Mouse (Mus musculus) intestine, postnatal 0 days (tissue): ENCODE data around the gene Wdr90. TPM values are rescaled to one million over a fixed set of nuclear protein-coding genes. Genes with fewer than 3 reads are reported as not detected.
A peak's percentile ranks its signal among the peaks of the same experiment; 100 is the strongest.

Source experiments
- ATAC-seq: fragments of 200-750 bp; cut with Nextera tagmentation; 2 replicates; pipeline ENCODE4 v1.8.0; 2017; ENCODE audit warnings: mild to moderate bottlenecking, moderate TSS enrichment, moderate library complexity
- H3K27ac ChIP-seq: fragments of 300-500 bp; sonication (generic); 2 replicates; pipeline ENCODE4 v1.5.1; 2014; ENCODE audit warnings: mild to moderate bottlenecking, low read depth, low read length, moderate library complexity
- H3K27me3 ChIP-seq: fragments of 300-500 bp; sonication (generic); replicated peaks from 2 replicates; pipeline ENCODE4 v1.6.1; 2014; ENCODE audit warnings: low read length, mixed read lengths; ENCODE audit not compliant: control insufficient read depth, insufficient read depth
- H3K36me3 ChIP-seq: fragments of 300-500 bp; sonication (generic); 2 replicates; pipeline ENCODE4 v1.6.1; 2014; ENCODE audit warnings: mild to moderate bottlenecking, moderate library complexity; ENCODE audit not compliant: control insufficient read depth, insufficient read depth
- H3K4me1 ChIP-seq: fragments of 300-500 bp; sonication (generic); replicated peaks from 2 replicates; pipeline ENCODE4 v1.6.1; 2014; ENCODE audit warnings: antibody characterized with exemption, low read length, mixed read lengths; ENCODE audit not compliant: control insufficient read depth, insufficient read depth
- H3K4me2 ChIP-seq: fragments of 300-500 bp; sonication (generic); replicated peaks from 2 replicates; pipeline ENCODE4 v1.6.1; 2014; ENCODE audit warnings: low read depth, mild to moderate bottlenecking, moderate library complexity
- H3K4me3 ChIP-seq: fragments of 300-500 bp; sonication (generic); 2 replicates; pipeline ENCODE4 v1.5.1; 2014; ENCODE audit warnings: low read depth, low read length
- H3K9ac ChIP-seq: fragments of 300-500 bp; sonication (generic); 2 replicates; pipeline ENCODE4 v1.6.1; 2014; ENCODE audit warnings: mild to moderate bottlenecking, low read depth, low read length
- H3K9me3 ChIP-seq: fragments of 300-500 bp; sonication (generic); 2 replicates; pipeline ENCODE4 v1.6.1; 2016; ENCODE audit warnings: mixed run types; ENCODE audit not compliant: control insufficient read depth
- CTCF ChIP-seq: sonication (generic); IDR thresholded peaks from 2 replicates; pipeline ENCODE4 v1.5.1; 2016; ENCODE audit warnings: low read depth, mild to moderate bottlenecking, control low read depth, antibody characterized with exemption, moderate library complexity
- WGBS: fragments of 180-500 bp; shearing (Covaris S2); extraction: QIAGEN DNeasy Blood & Tissue Kit; methylation state at CpG from one replicate; pipeline ENCODE4 v1.1.7; 2014; 5-methylcytosine and 5-hydroxymethylcytosine counted together
- polyA plus RNA-seq: library from polyadenylated mRNA; unstranded; fragments of >200 nt; fragmentation: Nextera tagmentation; extraction: Ambion mirVana; gene quantifications from 2 replicates; pipeline ENCODE4 v1.2.1, GENCODE M21; 2015

Gene Wdr90
- polyA plus RNA-seq, 1 experiment from 2014 or later = 2.5 TPM

DNA sequence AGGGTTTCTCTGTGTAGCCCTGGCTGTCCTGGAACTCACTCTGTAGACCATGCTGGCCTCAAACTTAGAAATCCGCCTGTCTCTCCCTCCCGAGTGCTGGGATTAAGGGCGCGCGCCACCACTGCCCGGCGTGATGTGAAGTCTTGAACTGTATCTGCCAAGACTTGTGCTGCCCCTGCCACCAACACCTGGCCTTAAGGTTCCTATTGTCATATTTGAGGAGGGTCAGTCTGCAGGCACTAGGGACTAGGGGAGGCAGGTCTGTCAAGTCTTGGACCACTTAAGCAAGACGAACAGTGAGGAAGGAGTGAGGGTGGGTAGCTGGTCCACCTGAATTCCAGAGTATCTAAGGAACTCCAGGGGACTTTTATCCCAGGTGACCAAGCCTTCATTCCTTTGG is 8.2 kb upstream of the Wdr90 start:
- Histone ChIP-seq H3K27ac (no peak overlapping the region), H3K27me3 (no peaks in the 10 kb centered on the region), H3K9me3 (no peaks in the 10 kb centered on the region), H3K36me3 (no peaks in the 10 kb centered on the region), H3K9ac (no peak overlapping the region), H3K4me3 (no peak overlapping the region), H3K4me1 (0 out of 2 replicates have a peak, but pooled peaks cover 4% of the 10 kb centered on the region), H3K4me2 (no peak overlapping the region)
- ATAC-seq = no peak
- 84% methylated on average over 8 of the region's 8 CpGs for WGBS
- TF ChIP-seq CTCF = no peak

DNA sequence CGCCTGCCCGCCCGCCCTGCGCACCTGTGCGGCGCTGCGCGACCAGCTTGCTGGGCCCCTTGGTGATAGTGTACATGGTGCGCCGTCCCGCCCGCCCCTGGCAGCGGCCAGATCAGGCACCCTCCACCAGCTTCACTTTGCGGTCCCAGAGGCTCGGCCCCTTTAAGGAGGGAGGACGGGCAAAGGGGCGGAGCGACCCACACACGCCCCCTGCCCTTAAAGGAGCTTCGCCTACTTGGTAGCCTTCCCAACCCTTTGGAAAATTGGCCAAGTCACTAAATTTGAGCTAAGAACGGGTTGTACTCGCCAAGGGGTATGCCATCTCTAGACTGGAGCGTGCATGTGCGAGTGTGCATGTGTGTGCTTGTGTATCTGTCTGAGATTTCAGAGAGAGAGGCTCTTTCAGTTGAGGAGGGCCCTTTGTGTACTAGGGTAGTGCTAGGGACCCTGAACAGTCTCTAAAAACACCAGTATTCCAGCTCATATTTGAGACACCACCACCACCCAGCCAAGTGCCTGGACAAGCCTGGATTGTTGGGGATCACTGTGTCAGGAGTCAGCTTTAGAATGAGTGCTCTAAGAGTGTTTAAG is 7.4 kb upstream of the Wdr90 start, which contains the start of gene Mcrip2:
Gene Mcrip2, minus strand, starts transcription at position 164 of the 591 bp plus-strand sequence.
- peak; percentile 60 for ATAC-seq
- peak within 1 kb of the TSS; percentile 70 for H3K4me3 ChIP-seq
- peak; percentile 45; the same call in 1 of the 2 replicates for TF ChIP-seq CTCF
- H3K36me3 ChIP-seq = no peaks in the 10 kb centered on the region
- no peaks in the 10 kb centered on the region for H3K9me3 ChIP-seq
- under 1% methylated on average over 21 of the region's 24 CpGs for WGBS
- peak within 1 kb of the TSS; percentile 97 for H3K4me2 ChIP-seq
- H3K27me3 ChIP-seq = no peaks in the 10 kb centered on the region
- H3K9ac ChIP-seq = peak within 1 kb of the TSS; percentile 66
- H3K4me1 ChIP-seq = 0 out of 2 replicates have a peak, but pooled peaks cover 4% of the 10 kb centered on the region
- H3K27ac ChIP-seq = peak within 1 kb of the TSS; percentile 81

DNA sequence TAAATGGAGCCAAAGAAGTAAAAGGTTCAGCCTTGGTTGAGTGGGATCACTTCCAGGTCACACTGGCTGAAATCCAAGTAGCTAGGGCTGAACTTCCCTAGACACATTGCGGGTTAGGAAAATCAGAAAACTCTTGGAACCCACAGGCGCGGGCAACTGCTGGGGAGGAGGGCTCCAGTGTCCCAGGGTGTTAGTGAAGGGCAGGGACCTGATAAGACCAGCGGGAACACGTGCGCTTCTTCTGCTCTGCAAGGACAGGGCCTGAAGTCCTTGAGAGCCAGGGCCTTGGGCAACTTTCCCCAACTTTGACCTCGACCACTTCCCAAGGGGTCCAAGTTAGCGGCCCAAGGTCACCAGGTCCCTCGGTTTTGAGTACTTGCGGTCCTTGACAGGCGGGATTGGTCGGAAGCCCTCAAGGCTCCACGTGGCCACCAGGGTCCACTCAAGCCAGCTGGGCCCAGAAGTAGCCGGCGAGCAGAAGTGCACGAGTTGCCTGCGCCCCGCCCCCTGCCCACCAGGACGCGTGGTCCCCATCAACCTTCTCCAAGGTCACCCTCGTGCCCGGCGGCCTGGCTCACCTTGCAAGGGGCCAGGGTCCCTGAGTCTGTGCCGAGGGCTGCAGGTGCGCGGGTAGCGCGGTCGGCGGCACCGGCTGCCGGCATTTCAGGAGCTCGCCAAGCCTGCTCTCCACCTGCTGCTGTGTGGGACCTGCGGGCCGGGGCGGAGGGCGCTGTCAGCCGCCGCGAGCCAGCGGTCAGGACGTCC is 6.7 kb upstream of the Wdr90 start:
- no peaks in the 10 kb centered on the region for H3K36me3 ChIP-seq
- H3K27me3 ChIP-seq = no peaks in the 10 kb centered on the region
- TF ChIP-seq CTCF = no peak
- 0 out of 2 replicates have a peak, but pooled peaks cover 4% of the 10 kb centered on the region for H3K4me1 ChIP-seq
- H3K9me3 ChIP-seq = no peaks in the 10 kb centered on the region
- peak overlapping the region; percentile 81 for H3K27ac ChIP-seq
- 1% methylated on average over 40 of the region's 42 CpGs for WGBS
- H3K4me2 ChIP-seq = peak overlapping the region; percentile 97
- H3K9ac ChIP-seq = peak overlapping the region; percentile 66
- peak; percentile 32 for ATAC-seq
- peak overlapping the region; percentile 70 for H3K4me3 ChIP-seq

DNA sequence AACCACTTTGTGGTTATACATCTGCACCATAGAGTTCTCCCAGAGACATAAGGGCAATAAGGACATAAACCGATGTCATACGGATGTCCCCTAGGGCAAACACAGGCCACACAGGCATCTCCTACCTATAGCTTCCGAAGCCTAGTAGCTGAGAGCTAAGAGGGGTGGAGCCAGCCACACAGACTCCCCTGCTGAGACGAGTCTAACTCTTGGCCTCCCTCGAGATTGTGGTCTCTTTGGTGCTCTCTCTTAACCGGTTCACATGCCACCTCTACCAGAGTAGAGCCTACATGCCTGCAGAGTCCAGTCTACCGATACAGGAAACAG is 6.2 kb upstream of the Wdr90 start:
- no peaks in the 10 kb centered on the region for H3K9me3 ChIP-seq
- H3K27ac ChIP-seq = peak overlapping the region; percentile 81
- peak overlapping the region; percentile 66; the same call in 1 of the 2 replicates for H3K9ac ChIP-seq
- no peak for ATAC-seq
- no peak for TF ChIP-seq CTCF
- H3K4me2 ChIP-seq = peak overlapping the region; percentile 97
- H3K4me1 ChIP-seq = 0 out of 2 replicates have a peak, but pooled peaks cover 4% of the 10 kb centered on the region
- 6% methylated on average over 7 of the region's 7 CpGs for WGBS
- peak overlapping the region; percentile 70 for H3K4me3 ChIP-seq
- H3K27me3 ChIP-seq = no peaks in the 10 kb centered on the region
- no peaks in the 10 kb centered on the region for H3K36me3 ChIP-seq

DNA sequence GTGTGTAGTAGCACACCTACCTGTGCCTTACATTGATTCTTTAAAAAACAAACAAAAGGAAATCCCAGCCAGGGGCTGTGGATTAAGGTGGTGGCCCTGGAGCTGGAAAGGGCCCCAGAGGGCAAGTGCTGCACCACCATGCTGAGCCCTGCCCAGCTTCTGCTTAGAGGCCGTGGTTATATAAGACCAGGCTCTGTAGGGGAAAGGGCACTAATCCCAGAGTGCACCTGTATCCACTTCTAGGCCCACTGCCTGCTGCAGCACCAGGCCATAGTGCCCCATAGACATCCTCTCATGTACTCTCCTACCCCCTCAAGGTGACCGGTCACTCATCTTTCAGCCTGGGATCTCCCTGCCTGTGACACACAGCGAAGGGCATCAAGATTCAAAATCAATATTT is 4.9 kb upstream of the Wdr90 start:
- H3K27ac ChIP-seq = no peak overlapping the region
- WGBS = 68% methylated on average over 3 of the region's 3 CpGs
- no peak overlapping the region for H3K4me3 ChIP-seq
- H3K27me3 ChIP-seq = no peaks in the 10 kb centered on the region
- no peaks in the 10 kb centered on the region for H3K36me3 ChIP-seq
- no peak overlapping the region for H3K4me2 ChIP-seq
- no peak for TF ChIP-seq CTCF
- ATAC-seq = no peak
- no peaks in the 10 kb centered on the region for H3K9me3 ChIP-seq
- no peak overlapping the region for H3K9ac ChIP-seq
- H3K4me1 ChIP-seq = 0 out of 2 replicates have a peak, but pooled peaks cover 4% of the 10 kb centered on the region

DNA sequence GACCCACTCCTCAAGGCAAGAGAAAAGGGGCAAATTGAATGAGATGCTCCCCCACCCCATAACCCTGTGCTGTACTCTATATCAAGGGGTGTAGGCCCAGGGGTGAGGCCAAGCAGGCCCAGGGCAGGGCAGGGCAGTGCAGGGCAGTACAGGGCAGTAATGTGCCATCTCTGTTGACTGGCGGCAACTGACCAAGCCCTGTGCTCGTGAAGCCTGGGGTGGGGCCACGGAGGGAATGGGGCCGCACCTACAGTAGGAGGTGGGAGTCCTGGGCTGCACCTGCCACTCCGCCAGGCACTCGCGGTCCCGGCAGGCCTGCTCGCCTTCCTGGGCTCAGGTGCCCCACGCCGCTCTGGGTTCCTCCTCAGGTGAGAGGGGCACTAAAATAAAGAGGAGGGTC is 4.0 kb upstream of the Wdr90 start:
- Histone ChIP-seq H3K4me1 (0 out of 2 replicates have a peak, but pooled peaks cover 8% of the 10 kb centered on the region), H3K27ac (peak overlapping the region; percentile 57), H3K4me2 (peak overlapping the region; percentile 48), H3K4me3 (no peak overlapping the region), H3K27me3 (no peaks in the 10 kb centered on the region), H3K36me3 (no peaks in the 10 kb centered on the region), H3K9me3 (no peaks in the 10 kb centered on the region), H3K9ac (no peak overlapping the region)
- ATAC-seq = peak; percentile 14; the same call in 1 of the 2 replicates
- no peak for TF ChIP-seq CTCF
- WGBS = 46% methylated on average over 11 of the region's 11 CpGs
